Mouse (Mus musculus) skeletal muscle tissue, adult 2 months (tissue): ENCODE results near the gene Esrra.
A peak's percentile ranks its signal among the peaks of the same experiment; 100 is the strongest.
"Not testable (repeated sequence)": the region's sequence is repeated elsewhere in the genome, so short reads cannot be mapped to it uniquely, and the experiment has no call there.

Experiments used
- DNase-seq: peaks from one replicate; pipeline ENCODE4 v3.0.0-alpha.2; 2012; ENCODE audit warnings: low read depth, low spot score

Esrra gene

GRCm38 (mm10) chr19:6920741-6921636 lies 624 bp downstream of the Esrra start:
- peak; percentile 59 for DNase-seq

- DNase-seq: peak; percentile 55
Observed at GRCm38 (mm10) chr19:6919876-6920740, 1.5 kb downstream of the Esrra start.

GRCm38 (mm10) chr19:6919431-6919830 lies 2.2 kb downstream of the Esrra start:
- DNase-seq: no peak

- DNase-seq: no peak
Observed at GRCm38 (mm10) chr19:6918321-6918720, 3.3 kb downstream of the Esrra start.

- DNase-seq: no peak
Observed at GRCm38 (mm10) chr19:6916496-6916895, 5.1 kb downstream of the Esrra start.

- DNase-seq: no peak
Observed at GRCm38 (mm10) chr19:6915276-6915675, 6.3 kb downstream of the Esrra start.

- no peak for DNase-seq
Observed at GRCm38 (mm10) chr19:6914540-6914939, 7.1 kb downstream of the Esrra start.

- no peak for DNase-seq
Observed at GRCm38 (mm10) chr19:6913991-6914390, 7.6 kb downstream of the Esrra start.

GRCm38 (mm10) chr19:6913036-6913435 lies 8.6 kb downstream of the Esrra start:
- no peak for DNase-seq

GRCm38 (mm10) chr19:6912205-6912970 lies 9.2 kb downstream of the Esrra start:
- no peak for DNase-seq

GRCm38 (mm10) chr19:6911101-6912074 lies 10.2 kb downstream of the Esrra start:
- DNase-seq: no peak

- DNase-seq: not testable (repeated sequence)
Observed at GRCm38 (mm10) chr19:6910306-6910705, 11.3 kb downstream of the Esrra start.

GRCm38 (mm10) chr19:6909507-6910289 lies 11.9 kb downstream of the Esrra start, which contains the start of the genes Trmt112 and Prdx5:
TSS of gene Trmt112 (plus strand) at chr19:6909698.
TSS of gene Prdx5 (minus strand) at chr19:6910106.
- peak; percentile 94 for DNase-seq

GRCm38 (mm10) chr19:6909021-6909420 lies 12.6 kb downstream of the Esrra start:
- DNase-seq: no peak

GRCm38 (mm10) chr19:6907811-6908540 lies 13.6 kb downstream of the Esrra start:
- DNase-seq: no peak

- DNase-seq: no peak
Observed at GRCm38 (mm10) chr19:6907094-6907493, 14.5 kb downstream of the Esrra start.

GRCm38 (mm10) chr19:6906199-6906598 lies 15.4 kb downstream of the Esrra start:
- DNase-seq: no peak

- no peak for DNase-seq
Observed at GRCm38 (mm10) chr19:6905498-6906159, 16.0 kb downstream of the Esrra start.
